Mouse (Mus musculus) embryo, embryonic 10.5 days (tissue): ENCODE measurements around the gene Cttnbp2.
"Not testable (repeated sequence)": the region's sequence is repeated elsewhere in the genome, so short reads cannot be mapped to it uniquely, and the experiment has no call there.

Source experiments
- DNase-seq: peaks from one replicate; pipeline ENCODE4 v3.0.0-alpha.2; 2015; ENCODE audit warnings: low spot score

Gene Cttnbp2

DNA sequence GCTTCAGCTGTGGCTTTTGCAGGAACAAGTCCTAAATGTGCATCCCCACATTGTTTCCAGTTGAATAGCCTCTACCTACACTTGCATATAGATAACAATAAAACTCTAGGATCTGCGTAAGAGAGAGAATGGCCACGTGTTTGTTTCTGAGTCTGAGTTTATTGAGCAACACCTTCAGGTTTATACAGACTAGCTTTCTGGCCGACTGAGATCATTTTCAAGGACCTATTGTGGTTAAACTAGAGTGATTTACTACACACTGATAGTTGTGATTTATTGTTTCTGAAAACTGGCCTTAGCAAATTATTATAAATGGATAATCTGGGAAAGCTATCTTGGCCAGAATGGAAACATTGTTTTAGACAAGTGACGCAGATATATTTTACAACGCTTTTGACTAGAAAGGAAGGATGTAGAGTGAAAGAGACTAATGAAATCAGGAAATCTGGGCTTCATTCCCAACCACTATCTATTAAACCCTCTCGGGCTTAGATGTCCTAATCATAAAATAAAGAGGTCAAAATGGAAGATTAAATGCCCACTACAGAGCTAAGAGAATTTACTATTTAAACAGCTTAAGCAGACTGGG, 96.7 kb downstream of the Cttnbp2 start:
- no peak for DNase-seq

- DNase-seq: no peak
Observed at GRCm38 (mm10) chr6:18415961-18416360, 98.7 kb downstream of the Cttnbp2 start.

GRCm38 (mm10) chr6:18411505-18412225, 103.0 kb downstream of the Cttnbp2 start:
- no peak for DNase-seq

DNA sequence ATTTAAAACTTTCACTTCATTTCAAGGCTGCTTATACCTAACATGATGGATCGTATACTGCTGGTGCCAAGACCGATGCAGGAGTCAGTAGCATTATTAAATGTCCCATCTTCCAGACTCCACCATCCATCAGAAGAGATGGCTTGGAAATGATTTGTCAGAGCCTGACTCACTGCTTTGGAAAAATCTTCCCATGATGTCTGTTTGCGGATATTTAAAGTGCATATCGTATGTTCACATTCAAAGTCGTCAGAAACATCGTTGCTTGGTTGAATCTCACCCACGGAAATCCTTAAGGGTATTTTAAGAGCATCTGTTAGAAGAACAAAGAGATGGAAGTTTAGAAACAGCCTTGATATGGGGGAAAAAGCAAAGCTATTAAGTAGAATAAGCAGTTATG, 106.2 kb downstream of the Cttnbp2 start:
- DNase-seq: no peak

GRCm38 (mm10) chr6:18401066-18401674, 113.5 kb downstream of the Cttnbp2 start:
- peak; percentile 28 for DNase-seq

GRCm38 (mm10) chr6:18381380-18381779, 133.3 kb downstream of the Cttnbp2 start:
- DNase-seq: no peak

DNA sequence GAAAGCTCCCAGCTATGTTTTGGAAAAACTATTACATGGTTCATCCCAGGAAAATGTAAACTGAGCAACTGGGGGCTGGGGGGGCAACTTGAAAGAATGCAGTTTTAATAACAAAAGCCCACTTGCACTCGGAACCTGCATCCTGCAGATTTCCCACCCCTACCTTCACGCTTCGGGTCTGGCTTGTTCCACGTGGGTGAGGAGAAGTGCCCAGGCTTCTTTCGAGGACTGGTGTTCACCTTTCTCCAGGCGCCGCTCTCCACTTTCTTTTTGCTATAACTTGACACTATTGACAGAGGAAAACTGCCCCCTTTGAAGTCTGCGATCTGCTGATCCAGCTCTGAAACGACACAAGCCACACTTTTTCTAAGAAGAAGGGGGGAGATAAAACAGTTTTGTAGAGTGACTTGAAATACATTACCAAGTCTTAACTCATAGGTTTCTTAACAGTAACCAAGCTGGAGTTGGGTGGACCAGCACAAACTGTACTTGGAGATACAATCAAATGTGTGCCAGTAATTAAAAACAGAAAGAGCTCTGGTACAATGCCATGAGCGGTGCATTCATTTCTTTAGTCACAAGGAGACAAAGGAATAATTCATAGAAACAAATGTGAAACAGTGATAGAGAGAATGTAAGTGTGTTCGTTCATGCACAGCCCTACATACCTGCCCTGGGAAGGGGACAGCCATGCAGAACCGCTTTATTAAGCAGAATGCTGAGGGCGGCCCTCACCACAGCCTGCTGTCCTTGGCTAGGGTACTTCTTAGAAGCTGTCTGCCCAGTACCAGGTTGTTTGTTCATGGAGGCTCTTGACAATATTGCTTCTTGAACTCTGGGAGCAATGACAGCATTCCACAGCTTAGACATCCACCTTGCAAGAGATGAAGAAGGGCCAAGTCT, 134.1 kb downstream of the Cttnbp2 start:
- DNase-seq: no peak

DNA sequence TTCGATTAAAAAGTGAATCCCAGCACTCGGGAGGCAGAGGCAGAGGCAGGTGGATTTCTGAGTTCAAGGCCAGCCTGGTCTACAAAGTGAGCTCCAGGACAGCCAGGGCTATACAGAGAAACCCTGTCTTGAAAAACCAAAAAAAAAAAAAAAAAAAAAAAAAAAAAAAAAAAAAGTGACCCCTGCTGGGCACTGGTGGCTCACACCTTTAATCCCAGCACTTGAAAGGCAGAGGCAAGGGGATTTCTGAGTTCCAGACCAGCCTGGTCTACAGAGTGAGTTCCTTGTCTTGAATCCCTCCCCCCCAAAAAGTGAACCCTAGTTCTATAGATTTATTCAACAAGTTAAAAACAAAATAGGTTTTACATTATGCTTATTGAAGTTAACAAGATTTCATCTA, 136.9 kb downstream of the Cttnbp2 start:
- not testable (repeated sequence) for DNase-seq

- no peak for DNase-seq
Observed at GRCm38 (mm10) chr6:18374744-18375143, 139.9 kb downstream of the Cttnbp2 start.

DNA sequence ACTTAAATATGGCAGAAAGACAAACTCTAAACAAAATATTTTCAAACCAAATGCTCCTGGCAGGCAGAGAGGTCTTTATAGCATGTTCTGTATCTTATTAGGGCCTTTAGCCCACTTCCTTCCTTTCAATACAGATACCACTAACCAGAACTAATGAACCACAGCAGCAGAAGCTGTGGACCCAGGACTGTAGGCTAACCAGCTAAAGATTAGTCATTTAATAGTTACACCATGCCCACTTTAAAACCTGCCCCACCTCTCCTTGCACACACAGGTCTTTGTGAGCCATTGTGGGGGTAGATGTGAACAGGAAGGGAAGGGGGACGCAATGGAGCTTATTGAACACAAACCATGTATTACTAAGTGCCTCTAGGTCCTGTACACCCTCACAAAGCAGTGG, 141.0 kb downstream of the Cttnbp2 start:
- DNase-seq: no peak

DNA sequence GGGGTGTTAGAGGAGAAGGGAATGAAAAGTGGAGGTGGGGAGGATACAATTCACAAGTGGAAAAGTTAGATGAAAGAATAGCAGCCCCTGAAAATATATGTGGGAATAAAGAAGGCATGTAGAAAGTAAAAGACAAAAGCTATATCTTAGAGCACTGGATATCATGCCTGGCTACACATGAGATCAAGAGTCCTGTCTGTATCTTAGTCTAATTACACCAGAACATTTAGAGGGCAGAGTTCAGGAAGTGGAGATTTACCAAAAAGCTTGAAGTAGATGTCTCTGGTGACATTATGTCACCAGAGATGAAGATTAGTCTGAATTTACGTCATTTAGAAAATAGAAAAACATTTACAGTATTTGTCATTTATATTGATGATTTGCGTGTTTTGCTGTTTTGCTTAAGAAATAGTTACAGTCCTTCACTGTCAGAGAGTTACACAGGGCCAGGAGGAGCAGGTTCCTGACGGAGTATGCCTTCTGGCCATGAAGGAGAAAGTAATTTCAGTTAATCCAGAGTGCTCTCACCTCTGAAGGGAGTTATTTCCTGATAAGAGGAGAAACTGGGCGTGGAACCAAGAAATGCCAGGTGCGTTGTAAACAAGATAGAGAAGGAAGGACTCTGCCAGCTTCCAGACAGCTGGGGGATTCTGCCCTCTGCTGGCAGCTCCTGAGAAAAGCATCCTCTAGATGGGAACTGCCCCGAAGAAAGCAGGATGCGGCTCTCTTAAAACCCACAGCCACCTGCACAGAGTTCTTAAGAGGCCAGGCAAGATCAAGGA, 142.0 kb downstream of the Cttnbp2 start:
- DNase-seq: peak; percentile 77

DNA sequence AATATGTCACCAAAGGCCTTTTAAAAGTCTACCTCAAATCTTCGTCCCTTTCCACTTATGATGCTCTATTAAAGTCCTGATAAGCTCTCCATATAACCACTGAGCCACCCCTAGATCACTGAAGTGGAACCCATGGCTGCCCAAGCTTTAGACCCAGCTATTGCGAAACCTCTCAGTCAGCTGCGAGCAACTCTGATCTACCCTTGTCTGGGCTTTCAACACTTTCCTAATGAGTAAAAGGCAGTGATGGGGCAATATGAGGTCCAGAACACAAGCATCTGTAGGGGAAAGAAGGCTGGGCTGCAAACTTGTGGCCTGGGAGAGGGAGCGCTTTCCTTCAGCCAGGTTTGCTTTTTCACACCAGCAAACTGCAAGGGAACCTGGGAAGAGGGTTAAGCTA, 144.9 kb downstream of the Cttnbp2 start:
- no peak for DNase-seq

DNA sequence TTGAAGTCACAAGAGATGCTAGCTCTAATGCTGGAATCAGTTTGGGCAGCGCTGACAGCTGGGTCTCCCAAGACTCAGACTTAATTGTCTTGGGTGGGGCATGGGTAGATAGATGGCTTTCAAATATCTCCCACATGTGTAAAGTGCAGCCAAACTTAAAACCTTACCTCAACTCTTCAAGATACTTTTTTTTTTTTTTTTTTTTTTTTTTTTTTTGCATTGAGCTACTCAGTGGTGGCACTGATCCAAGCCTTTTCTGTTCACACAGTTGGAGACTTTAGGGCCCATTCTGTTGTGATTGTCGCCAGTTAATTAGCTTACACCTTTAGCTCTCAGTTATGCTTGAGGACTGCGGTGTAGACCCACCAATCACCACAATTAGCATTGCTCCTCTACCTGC, 145.6 kb downstream of the Cttnbp2 start:
- DNase-seq: no peak

GRCm38 (mm10) chr6:18362232-18362631, 152.4 kb downstream of the Cttnbp2 start:
- no peak for DNase-seq

DNA sequence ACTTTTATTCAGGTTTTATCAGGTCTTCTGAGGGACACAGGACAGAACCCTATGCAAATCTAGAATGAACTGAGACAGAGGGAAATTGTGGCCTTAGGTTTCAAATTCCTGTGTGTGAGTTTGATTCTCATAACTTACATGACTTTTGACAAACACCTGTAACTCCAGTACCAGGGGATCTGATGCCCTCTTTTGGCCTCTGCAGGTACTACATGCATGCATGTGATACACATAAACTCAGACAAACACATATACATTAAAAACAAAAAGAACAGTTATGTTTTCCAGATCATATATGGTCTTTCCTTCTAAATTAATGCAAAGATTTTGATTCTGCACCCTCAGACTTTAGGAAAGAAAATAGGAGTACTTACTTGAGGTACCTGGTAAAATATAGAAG, 153.7 kb downstream of the Cttnbp2 start:
- DNase-seq: no peak

- no peak for DNase-seq
Observed at GRCm38 (mm10) chr6:18360154-18360553, 154.5 kb downstream of the Cttnbp2 start.

DNA sequence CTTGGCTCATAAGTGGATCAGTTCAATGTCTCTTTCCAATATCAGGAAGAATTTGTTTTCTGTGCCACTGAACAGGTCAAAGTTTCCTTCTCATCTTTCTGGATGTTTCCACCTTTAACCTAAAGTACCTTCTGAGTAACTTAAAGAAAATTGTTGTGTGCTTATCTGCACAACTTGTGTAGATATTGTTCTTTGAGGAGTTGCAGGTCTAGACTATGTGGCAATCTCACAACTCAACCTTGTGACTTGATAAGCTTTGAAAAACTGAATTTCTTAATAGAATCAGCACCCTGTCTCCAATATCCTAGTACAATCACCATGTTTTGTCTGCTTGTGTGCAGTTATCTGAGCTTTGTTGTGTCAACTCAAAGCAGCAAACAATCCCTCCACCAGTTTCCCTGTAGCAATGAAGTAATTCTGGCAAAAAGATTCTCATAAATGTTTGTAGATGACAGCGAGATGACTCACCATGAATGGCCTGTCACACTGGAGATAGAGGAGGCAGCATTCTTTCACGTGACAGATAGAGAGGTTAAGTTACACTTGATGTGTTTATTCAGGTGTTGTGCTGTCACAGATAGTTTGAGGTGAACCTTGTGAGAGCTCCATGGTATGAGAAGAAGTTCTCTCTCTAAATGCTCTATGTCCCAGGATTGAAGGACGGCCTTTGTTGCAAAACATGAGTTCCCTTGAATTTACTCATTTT, 165.3 kb downstream of the Cttnbp2 start:
- peak; percentile 39 for DNase-seq

DNA sequence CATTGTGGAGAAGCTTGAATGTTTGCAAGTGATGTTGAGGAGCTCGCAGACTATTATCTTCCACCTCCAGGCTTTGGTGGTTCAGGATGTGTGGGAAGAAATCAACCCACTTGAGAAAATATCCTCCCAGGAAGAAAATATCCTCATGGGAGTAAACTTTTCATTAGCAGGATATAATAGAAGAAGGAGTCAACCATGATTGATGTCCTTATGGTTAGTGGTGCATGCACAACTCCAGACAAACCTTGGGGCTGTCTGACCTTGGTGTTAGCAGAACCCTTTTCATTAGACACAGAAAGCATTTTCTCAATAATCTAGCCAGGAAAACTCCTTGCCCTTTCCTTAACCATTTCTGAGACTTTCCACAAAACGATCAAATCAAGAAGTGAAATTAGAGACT, 170.4 kb downstream of the Cttnbp2 start:
- DNase-seq: no peak

- no peak for DNase-seq
Observed at GRCm38 (mm10) chr6:18338307-18338706, 176.3 kb downstream of the Cttnbp2 start.

DNA sequence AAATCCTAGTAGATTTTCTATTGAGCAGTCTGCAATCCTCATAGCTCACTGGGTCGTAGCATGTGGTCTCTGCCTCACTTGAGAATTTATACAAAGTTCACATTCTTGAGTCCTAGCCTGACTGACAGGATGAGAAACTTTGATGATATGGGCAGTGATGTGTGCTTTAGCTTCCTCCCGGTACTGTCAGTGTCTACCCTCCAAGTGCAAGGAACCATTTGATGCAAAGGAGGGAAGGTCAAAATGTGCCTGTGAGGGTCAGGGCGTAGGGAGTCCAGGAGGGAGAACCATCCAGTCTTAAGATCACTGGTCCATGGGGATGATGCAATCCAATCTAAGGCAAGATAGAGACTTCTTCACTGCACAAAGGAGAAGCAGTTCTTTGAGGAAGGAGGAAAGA, 179.2 kb downstream of the Cttnbp2 start:
- DNase-seq: no peak

DNA sequence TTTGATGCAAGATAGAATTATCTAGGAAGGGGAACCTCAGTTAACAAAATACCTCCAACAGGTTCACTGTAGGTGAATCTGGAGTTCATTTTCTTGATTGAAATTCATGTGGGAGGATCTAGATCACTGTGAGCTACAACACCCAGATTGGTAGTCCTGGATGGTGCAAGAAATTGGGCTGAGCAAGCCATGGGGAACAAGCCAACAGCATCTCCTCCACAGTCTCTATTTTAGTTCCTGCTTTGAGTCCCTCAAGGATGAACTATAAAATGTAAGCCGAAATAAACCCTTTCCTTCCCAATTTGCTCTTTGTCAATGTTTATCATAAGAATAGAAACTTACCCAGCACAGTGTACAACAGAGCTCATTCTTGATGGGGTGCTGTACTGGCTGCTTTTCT, 191.7 kb downstream of the Cttnbp2 start:
- no peak for DNase-seq
